Mouse (Mus musculus) lung, postnatal 0 days (tissue): ENCODE results near the gene Limd1.

Experiments
- CTCF ChIP-seq: IDR thresholded peaks from 2 replicates; pipeline ENCODE4 v1.5.1; 2016; ENCODE audit warnings: antibody characterized with exemption, mild to moderate bottlenecking
- EP300 ChIP-seq: IDR thresholded peaks from 2 replicates; pipeline ENCODE4 v1.6.1; 2016; ENCODE audit warnings: antibody characterized with exemption, mild to moderate bottlenecking, control low read depth

GRCm38 (mm10) chr9:123528926-123529295, 50.4 kb downstream of the Limd1 start:
- TF ChIP-seq EP300 (no peak), CTCF (no peak)
